ENCODE assay signal across 24 mouse cellular contexts in genomic region chr9:41849628-41850326, GRCm38 (mm10).
A peak's percentile ranks its signal among the peaks of the same experiment; 100 is the strongest.
DNase-seq lines count a peak whose midpoint lies in the region; ATAC-seq and TF ChIP-seq lines count a peak whose summit lies in the region.
"Had no signal": no experiment of that assay in that cellular context is flagged by ENCODE, and none has a peak within 500 bp of the region (broad histone marks: within the 10 kb centered on the region; RNA-seq: fewer than 3 reads in every experiment).

No protein-coding gene starts in this region.

- no peak; the same call in 1 of the 2 replicates for ATAC-seq in forebrain, embryonic 12.5 days (ENCODE audit: low FRiP score)
- ATAC-seq in forebrain, postnatal 0 days = no peak
- ATAC-seq in hindbrain, embryonic 13.5 days (ENCODE audit: low FRiP score) = no peak
- no peak for ATAC-seq in forebrain, embryonic 15.5 days (replicated peaks)
- ATAC-seq: hindbrain, postnatal 0 days; inflammation-experienced regulatory T-cells, adult 6 months; intestine, embryonic 16.5 days had no signal

- no peak overlapping the region for H3K9ac ChIP-seq in forebrain, embryonic 12.5 days
- no peak overlapping the region for H3K9ac ChIP-seq in forebrain, postnatal 0 days
- H3K9ac ChIP-seq in hindbrain, embryonic 13.5 days = no peak overlapping the region
- no peak overlapping the region for H3K9ac ChIP-seq in forebrain, embryonic 15.5 days (replicated peaks)
- H3K9ac ChIP-seq: hindbrain, embryonic 14.5 days had no signal

- no peak for DNase-seq in forebrain, postnatal 0 days
- DNase-seq in hindbrain, embryonic 10.5 days (ENCODE audit: low spot score) = no peak
- peak; percentile 77 for DNase-seq in brain, embryonic 14.5 days (ENCODE audit: low read depth)
- no peak for DNase-seq in right cerebral cortex, postnatal 25 days
- DNase-seq: adrenal gland, adult 2 months; adrenal gland, postnatal 14 days; B cell, adult 2 months; cerebellum, adult 11-12 months; cerebellum, adult 8-10 months; cerebellum, postnatal 10 days; cerebellum, postnatal 36 days; embryo, embryonic 11 days; gastrocnemius, adult 2 months; gastrocnemius, postnatal 14 days; kidney, adult 18-20 months had no signal

- TF ChIP-seq CTCF in forebrain, postnatal 0 days (IDR thresholded peaks at IDR 0.05; ENCODE audit: low read depth) = no peak
- no peak for TF ChIP-seq CTCF in brain, embryonic 14.5 days (IDR thresholded peaks at IDR 0.05; ENCODE audit: borderline replicate concordance, extremely low read depth, insufficient read depth, insufficient read length)

- H3K27me3 ChIP-seq in forebrain, embryonic 12.5 days = no peaks in the 10 kb centered on the region
- no peaks in the 10 kb centered on the region for H3K27me3 ChIP-seq in forebrain, postnatal 0 days (ENCODE audit: insufficient read depth, low read length)
- no peaks in the 10 kb centered on the region for H3K27me3 ChIP-seq in hindbrain, embryonic 13.5 days
- no peaks in the 10 kb centered on the region for H3K27me3 ChIP-seq in hindbrain, embryonic 10.5 days (ENCODE audit: insufficient read depth, poor library complexity, severe bottlenecking)
- no peaks in the 10 kb centered on the region for H3K27me3 ChIP-seq in forebrain, embryonic 15.5 days

- H3K4me1 ChIP-seq in forebrain, embryonic 12.5 days = peaks cover 5% of the 10 kb centered on the region; the same call in 1 of the 2 replicates
- H3K4me1 ChIP-seq in forebrain, postnatal 0 days (ENCODE audit: insufficient read depth) = no peaks in the 10 kb centered on the region
- H3K4me1 ChIP-seq in hindbrain, embryonic 13.5 days (replicated peaks) = no peaks in the 10 kb centered on the region
- H3K4me1 ChIP-seq in hindbrain, embryonic 10.5 days (replicated peaks) = no peaks in the 10 kb centered on the region
- peaks cover 12% of the 10 kb centered on the region for H3K4me1 ChIP-seq in forebrain, embryonic 15.5 days

- 51% methylated on average over 4 of the region's 4 CpGs for WGBS in forebrain, embryonic 12.5 days
- WGBS in forebrain, postnatal 0 days = 31% methylated on average over 4 of the region's 4 CpGs
- WGBS in hindbrain, embryonic 13.5 days = 72% methylated on average over 4 of the region's 4 CpGs
- WGBS in hindbrain, embryonic 10.5 days = 85% methylated on average over 4 of the region's 4 CpGs
- 18% methylated on average over 4 of the region's 4 CpGs for WGBS in forebrain, embryonic 15.5 days

- H3K27ac ChIP-seq in forebrain, embryonic 12.5 days = peak overlapping the region; percentile 36; the same call in 1 of the 2 replicates
- no peak overlapping the region for H3K27ac ChIP-seq in forebrain, postnatal 0 days (ENCODE audit: low read depth, low read length)
- H3K27ac ChIP-seq in hindbrain, embryonic 13.5 days = peak overlapping the region; percentile 44; the same call in 1 of the 2 replicates
- no peak overlapping the region for H3K27ac ChIP-seq in hindbrain, embryonic 10.5 days
- H3K27ac ChIP-seq in forebrain, embryonic 15.5 days (replicated peaks) = peak overlapping the region; percentile 58
- H3K27ac ChIP-seq: gastrocnemius, adult 2 months; hindbrain, embryonic 14.5 days; hindbrain, postnatal 0 days had no signal

- H3K4me3 ChIP-seq in forebrain, embryonic 12.5 days (replicated peaks) = no peak overlapping the region
- H3K4me3 ChIP-seq in forebrain, postnatal 0 days (ENCODE audit: low read depth, low read length) = no peak overlapping the region
- H3K4me3 ChIP-seq in hindbrain, embryonic 13.5 days = no peak overlapping the region
- H3K4me3 ChIP-seq in hindbrain, embryonic 10.5 days = no peak overlapping the region
- H3K4me3 ChIP-seq in forebrain, embryonic 15.5 days = no peak overlapping the region
- H3K4me3 ChIP-seq: erythroblast, embryonic 14.5 days; gastrocnemius, adult 2 months had no signal

- H3K4me2 ChIP-seq in forebrain, embryonic 12.5 days = no peak overlapping the region
- H3K4me2 ChIP-seq in forebrain, postnatal 0 days (ENCODE audit: low read depth) = no peak overlapping the region
- H3K4me2 ChIP-seq in hindbrain, embryonic 13.5 days = no peak overlapping the region
- H3K4me2 ChIP-seq in forebrain, embryonic 15.5 days (replicated peaks) = no peak overlapping the region
- H3K4me2 ChIP-seq: heart, embryonic 11.5 days; hindbrain, embryonic 14.5 days had no signal

- no peak for TF ChIP-seq POLR2A in brain, embryonic 14.5 days (IDR thresholded peaks at IDR 0.05; ENCODE audit: borderline replicate concordance, extremely low read depth, insufficient read depth, insufficient read length, poor library complexity, severe bottlenecking)

- H3K36me3 ChIP-seq in forebrain, embryonic 12.5 days (replicated peaks) = no peaks in the 10 kb centered on the region
- H3K36me3 ChIP-seq in forebrain, postnatal 0 days (ENCODE audit: insufficient read depth) = no peaks in the 10 kb centered on the region
- H3K36me3 ChIP-seq in hindbrain, embryonic 13.5 days = no peaks in the 10 kb centered on the region
- no peaks in the 10 kb centered on the region for H3K36me3 ChIP-seq in hindbrain, embryonic 10.5 days
- no peaks in the 10 kb centered on the region for H3K36me3 ChIP-seq in forebrain, embryonic 15.5 days

- H3K9me3 ChIP-seq in forebrain, embryonic 12.5 days = no peaks in the 10 kb centered on the region
- no peaks in the 10 kb centered on the region for H3K9me3 ChIP-seq in forebrain, postnatal 0 days (ENCODE audit: low read length)
- H3K9me3 ChIP-seq in hindbrain, embryonic 13.5 days = no peaks in the 10 kb centered on the region
- no peaks in the 10 kb centered on the region for H3K9me3 ChIP-seq in hindbrain, embryonic 10.5 days
- H3K9me3 ChIP-seq in forebrain, embryonic 15.5 days = no peaks in the 10 kb centered on the region

Comparison
In these comparisons a context has a peak if more than half of its experiments do, and no peak if none do; other contexts are left out.
1. H3K27ac ChIP-seq: peak in forebrain, embryonic 12.5 days (single experiment), hindbrain, embryonic 13.5 days (single experiment) and forebrain, embryonic 15.5 days (single experiment); none in forebrain, postnatal 0 days (single experiment) and hindbrain, embryonic 10.5 days (single experiment).